8 mouse cellular contexts compared by ENCODE assay signal in the genomic region with DNA sequence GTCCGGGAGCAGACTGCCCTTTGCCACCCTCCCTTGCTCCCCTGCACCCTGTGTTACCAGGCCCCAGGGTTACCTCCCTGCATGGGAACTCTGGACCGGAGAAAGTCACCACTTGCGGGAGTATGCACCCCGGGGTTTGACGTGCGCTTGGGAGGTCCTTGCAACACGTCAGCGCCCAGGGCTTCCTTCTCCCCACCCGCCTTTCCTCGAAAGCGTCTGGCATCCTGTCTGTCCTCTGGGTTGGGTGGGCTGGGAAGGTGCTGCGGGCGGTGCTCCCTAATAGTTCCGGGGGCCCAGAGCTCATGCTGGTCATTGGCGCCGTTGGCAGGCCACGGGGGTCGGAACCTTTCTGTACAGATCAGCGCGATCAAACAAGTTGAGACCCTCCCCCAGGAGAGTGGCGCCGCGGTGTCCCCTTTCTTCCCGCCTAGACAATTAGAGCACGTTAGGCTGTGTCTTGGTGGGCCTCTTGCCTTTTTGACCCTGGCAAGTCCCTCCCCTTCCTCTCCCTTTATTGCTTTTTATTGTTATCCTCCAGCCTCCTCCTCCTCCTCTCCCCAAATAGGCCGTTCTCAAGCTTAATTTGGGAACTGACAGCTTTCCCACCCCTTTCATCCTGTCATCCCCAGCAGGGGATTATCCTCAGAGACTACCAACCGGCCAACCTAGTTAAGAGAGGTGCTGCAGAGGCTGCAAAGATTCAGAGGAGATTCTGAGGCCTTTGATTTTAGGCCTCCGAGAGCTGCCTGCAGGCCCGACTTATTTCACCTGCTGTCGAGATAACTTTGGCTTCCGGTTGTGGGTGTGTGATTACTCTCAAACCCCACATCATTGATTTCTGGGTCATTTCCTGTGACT. TPM values are rescaled to one million over a fixed set of nuclear protein-coding genes. Genes with fewer than 3 reads are reported as not detected.
DNase-seq lines count a peak whose midpoint lies in the region; ATAC-seq and TF ChIP-seq lines count a peak whose summit lies in the region.

No protein-coding gene starts in this region.

- H3K4me2 ChIP-seq in embryonic facial prominence, embryonic 14.5 days (ENCODE audit: low read depth, low read length), result peak overlapping the region; percentile 89
- H3K4me2 ChIP-seq in hindbrain, postnatal 0 days (ENCODE audit: low read depth, low read length), result peak overlapping the region; percentile 89
- H3K4me2 ChIP-seq in liver, embryonic 16.5 days (ENCODE audit: low read depth, low read length), result peak overlapping the region; percentile 84
- H3K4me2 ChIP-seq in neural tube, embryonic 12.5 days (replicated peaks), result peak overlapping the region; percentile 93

- H3K4me1 ChIP-seq in embryonic facial prominence, embryonic 14.5 days (ENCODE audit: control insufficient read depth, insufficient read depth, low read length), result peaks cover 8% of the 10 kb centered on the region; the same call in 1 of the 2 replicates
- no peaks in the 10 kb centered on the region for H3K4me1 ChIP-seq in hindbrain, postnatal 0 days (ENCODE audit: insufficient read depth, low read length)
- peaks cover 18% of the 10 kb centered on the region for H3K4me1 ChIP-seq in liver, embryonic 16.5 days (ENCODE audit: control insufficient read depth, low read depth, low read length)
- peaks cover 14% of the 10 kb centered on the region for H3K4me1 ChIP-seq in neural tube, embryonic 12.5 days

- no peak for TF ChIP-seq CTCF in hindbrain, postnatal 0 days (IDR thresholded peaks at IDR 0.05; ENCODE audit: low read depth)

- H3K27me3 ChIP-seq in embryonic facial prominence, embryonic 14.5 days (replicated peaks; ENCODE audit: control insufficient read depth, insufficient read depth, low read length), result peaks cover 19% of the 10 kb centered on the region
- no peaks in the 10 kb centered on the region; the same call in 1 of the 2 replicates for H3K27me3 ChIP-seq in hindbrain, postnatal 0 days (ENCODE audit: insufficient read depth, low read length)
- peaks cover 43% of the 10 kb centered on the region for H3K27me3 ChIP-seq in liver, embryonic 16.5 days (ENCODE audit: control insufficient read depth, insufficient read depth, low read depth, low read length)
- peaks cover 32% of the 10 kb centered on the region for H3K27me3 ChIP-seq in neural tube, embryonic 12.5 days (replicated peaks)

- WGBS in embryonic facial prominence, embryonic 14.5 days, result 5% methylated on average over 31 of the region's 31 CpGs
- 7% methylated on average over 31 of the region's 31 CpGs for WGBS in hindbrain, postnatal 0 days
- 2% methylated on average over 31 of the region's 31 CpGs for WGBS in liver, embryonic 16.5 days (ENCODE audit: insufficient replicate concordance)
- under 1% methylated on average over 31 of the region's 31 CpGs for WGBS in neural tube, embryonic 12.5 days

- ATAC-seq in embryonic facial prominence, embryonic 14.5 days (ENCODE audit: low read depth), result peak; percentile 8; the same call in 1 of the 2 replicates
- no peak; the same call in 1 of the 2 replicates for ATAC-seq in hindbrain, postnatal 0 days
- peak; percentile 11; the same call in 1 of the 2 replicates for ATAC-seq in liver, embryonic 16.5 days (ENCODE audit: low read depth)
- peak; percentile 26 for ATAC-seq in neural tube, embryonic 12.5 days (ENCODE audit: low FRiP score, low read depth)
- ATAC-seq in erythroid progenitor cell, adult 5-6 weeks (replicated peaks; ENCODE audit: low FRiP score, poor library complexity, severe bottlenecking), result no peak

- peak overlapping the region; percentile 67 for H3K4me3 ChIP-seq in embryonic facial prominence, embryonic 14.5 days (ENCODE audit: low read depth, low read length)
- peak overlapping the region; percentile 52 for H3K4me3 ChIP-seq in hindbrain, postnatal 0 days (ENCODE audit: low read length)
- H3K4me3 ChIP-seq in liver, embryonic 16.5 days (ENCODE audit: low read depth, low read length), result peak overlapping the region; percentile 70
- H3K4me3 ChIP-seq in neural tube, embryonic 12.5 days, result peak overlapping the region; percentile 63

- no peaks in the 10 kb centered on the region for H3K9me3 ChIP-seq in embryonic facial prominence, embryonic 14.5 days (ENCODE audit: control insufficient read depth, low read length)
- no peaks in the 10 kb centered on the region for H3K9me3 ChIP-seq in hindbrain, postnatal 0 days (ENCODE audit: low read length)
- H3K9me3 ChIP-seq in liver, embryonic 16.5 days (replicated peaks; ENCODE audit: control insufficient read depth, low read length), result no peaks in the 10 kb centered on the region
- H3K9me3 ChIP-seq in neural tube, embryonic 12.5 days, result no peaks in the 10 kb centered on the region

- DNase-seq in CD4-positive, CD25-positive, alpha-beta regulatory T cell, adult 2 months (ENCODE audit: low read depth, low spot score), result peak; percentile 79
- peak; percentile 64 for DNase-seq in R1 (ENCODE audit: low read depth, low spot score)
- DNase-seq in embryonic facial prominence, embryonic 14.5 days (ENCODE audit: low spot score), result no peak
- DNase-seq in hindbrain, postnatal 0 days (ENCODE audit: low spot score), result no peak
- no peak for DNase-seq in layer of hippocampus, postnatal 36 days

- H3K27ac ChIP-seq in embryonic facial prominence, embryonic 14.5 days (replicated peaks; ENCODE audit: low read depth, low read length), result no peak overlapping the region
- 0 out of 2 replicates have a peak overlapping the region, but pooled peaks have one; percentile 32 for H3K27ac ChIP-seq in hindbrain, postnatal 0 days
- H3K27ac ChIP-seq in liver, embryonic 16.5 days (ENCODE audit: low read length), result no peak overlapping the region
- no peak overlapping the region for H3K27ac ChIP-seq in neural tube, embryonic 12.5 days

- H3K9ac ChIP-seq in embryonic facial prominence, embryonic 14.5 days (ENCODE audit: low read depth, low read length), result peak overlapping the region; percentile 80
- peak overlapping the region; percentile 71 for H3K9ac ChIP-seq in hindbrain, postnatal 0 days (replicated peaks; ENCODE audit: low read length)
- peak overlapping the region; percentile 39 for H3K9ac ChIP-seq in liver, embryonic 16.5 days (ENCODE audit: low read depth, low read length)
- H3K9ac ChIP-seq in neural tube, embryonic 12.5 days, result peak overlapping the region; percentile 72

- no peaks in the 10 kb centered on the region for H3K36me3 ChIP-seq in embryonic facial prominence, embryonic 14.5 days (ENCODE audit: control insufficient read depth, insufficient read depth, low read length)
- no peaks in the 10 kb centered on the region for H3K36me3 ChIP-seq in hindbrain, postnatal 0 days (ENCODE audit: insufficient read depth, low read length)
- H3K36me3 ChIP-seq in liver, embryonic 16.5 days (ENCODE audit: control insufficient read depth, insufficient read depth), result no peaks in the 10 kb centered on the region
- H3K36me3 ChIP-seq in neural tube, embryonic 12.5 days, result no peaks in the 10 kb centered on the region

RNA-seq across cellular contexts. Expression of a gene that starts 1.0 kb away (rescaled TPM):
- polyA plus RNA-seq in embryonic facial prominence, embryonic 14.5 days (2014; fragmentation: Nextera tagmentation; extraction: Ambion mirVana), result 2.2 and 3.3 TPM in 2 replicates
- total RNA-seq in hindbrain, postnatal 0 days (2014; rRNA removed), result 20.3 and 26.0 TPM in 2 replicates
- 9.8 and 12.7 TPM in 2 replicates for polyA plus RNA-seq in hindbrain, postnatal 0 days (2015; fragmentation: Nextera tagmentation; extraction: Ambion mirVana)
- 1.9 and 2.3 TPM in 2 replicates for polyA plus RNA-seq in liver, embryonic 16.5 days (2015; fragmentation: Nextera tagmentation; extraction: Ambion mirVana)
- 3.4 and 3.8 TPM in 2 replicates for polyA plus RNA-seq in neural tube, embryonic 12.5 days (2016; fragmentation: Nextera tagmentation; extraction: Ambion mirVana)
- 10 to 100 TPM; 23.6 to 27.0 TPM for total RNA-seq in layer of hippocampus, postnatal 36 days (2021)
- 2.5 and 4.0 TPM in 2 replicates for total RNA-seq in erythroid progenitor cell, adult 5-6 weeks (2015; ENCODE audit: low replicate concordance)
- 0.90 and 0.91 TPM in 2 replicates for total RNA-seq in erythroid progenitor cell, adult 5-6 weeks (2017; ENCODE audit: low replicate concordance)

RNA-seq across cellular contexts. Expression of a gene that starts 58.9 kb away (rescaled TPM):
- 269 and 273 TPM in 2 replicates for polyA plus RNA-seq in embryonic facial prominence, embryonic 14.5 days (2014; fragmentation: Nextera tagmentation; extraction: Ambion mirVana)
- 106 and 109 TPM in 2 replicates for total RNA-seq in hindbrain, postnatal 0 days (2014; rRNA removed)
- 177 and 225 TPM in 2 replicates for polyA plus RNA-seq in hindbrain, postnatal 0 days (2015; fragmentation: Nextera tagmentation; extraction: Ambion mirVana)
- polyA plus RNA-seq in liver, embryonic 16.5 days (2015; fragmentation: Nextera tagmentation; extraction: Ambion mirVana), result 130 and 147 TPM in 2 replicates
- 351 and 372 TPM in 2 replicates for polyA plus RNA-seq in neural tube, embryonic 12.5 days (2016; fragmentation: Nextera tagmentation; extraction: Ambion mirVana)
- total RNA-seq in layer of hippocampus, postnatal 36 days (2021), result 10 to 100 TPM; 38.5 to 45.8 TPM
- total RNA-seq in erythroid progenitor cell, adult 5-6 weeks (2015; ENCODE audit: low replicate concordance), result 28.8 and 39.8 TPM in 2 replicates
- 11.7 and 35.8 TPM in 2 replicates for total RNA-seq in erythroid progenitor cell, adult 5-6 weeks (2017; ENCODE audit: low replicate concordance)

Comparison
In these comparisons a context has a peak if more than half of its experiments do, and no peak if none do; other contexts are left out.
1. DNase-seq: peak in CD4-positive, CD25-positive, alpha-beta regulatory T cell, adult 2 months (single experiment) and R1 (single experiment); none in embryonic facial prominence, embryonic 14.5 days (single experiment), hindbrain, postnatal 0 days (single experiment) and layer of hippocampus, postnatal 36 days (0 of 2).
2. ATAC-seq: peak in embryonic facial prominence, embryonic 14.5 days (single experiment), liver, embryonic 16.5 days (single experiment) and neural tube, embryonic 12.5 days (single experiment); none in hindbrain, postnatal 0 days (single experiment) and erythroid progenitor cell, adult 5-6 weeks (single experiment).
3. Peak in every context shown above with its lines, with median percentiles within 50 percentile points of each other: H3K4me2 ChIP-seq, H3K4me3 ChIP-seq and H3K9ac ChIP-seq.